Mouse (Mus musculus): ENCODE measurements around the gene Olfr346.
A peak's percentile ranks its signal among the peaks of the same experiment; 100 is the strongest.

Gene Olfr346

GRCm38 (mm10) chr2:36685488-36685887, at the start of gene Olfr346:
Olfr346 (plus strand) TSS chr2:36685788.
- no peak for DNase-seq (ENCODE audit: low read depth)

GRCm38 (mm10) chr2:36639741-36640140, 45.8 kb upstream of the Olfr346 start, which contains the start of gene Olfr345:
Olfr345 (plus strand) TSS chr2:36640041.
- no peak for DNase-seq (ENCODE audit: low read depth)

DNA sequence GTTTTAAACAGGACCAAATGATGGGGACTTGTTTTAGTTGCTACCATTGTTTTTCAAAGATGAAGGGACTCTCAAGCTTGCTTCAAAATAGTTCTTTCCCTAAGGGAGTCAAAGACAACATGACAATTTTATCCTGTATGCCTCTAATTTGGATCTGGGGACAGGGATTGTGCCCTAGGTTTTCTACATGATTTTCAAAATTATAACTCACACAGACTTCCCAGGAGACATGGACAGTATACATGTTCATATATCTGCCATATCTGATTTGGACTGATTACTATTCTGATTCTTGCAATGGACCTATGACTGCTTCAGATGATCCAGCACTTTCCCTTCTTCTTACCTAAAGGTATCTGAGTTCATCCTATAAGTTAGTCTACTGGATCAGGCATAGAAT, 46.0 kb downstream of the Olfr346 start, which contains the start of gene Olfr347:
Gene Olfr347, plus strand, starts transcription at position 301 of the 400 bp plus-strand sequence.
- DNase-seq (ENCODE audit: low read depth) = no peak

- peak; percentile 0 for DNase-seq (ENCODE audit: low read depth)
These were observed 50.6 kb downstream of the Olfr346 start for GRCm38 (mm10) chr2:36736226-36736625.

Data from induced T-regulatory cell, adult 2 months (primary cell).